Mouse (Mus musculus) large intestine, adult 2 months (tissue): ENCODE results near the gene Arrdc2. TPM values are rescaled to one million over a fixed set of nuclear protein-coding genes. Genes with fewer than 3 reads are reported as not detected.

ENCODE experiments used
- DNase-seq: peaks from one replicate; pipeline ENCODE4 v3.0.0-alpha.2; 2012; ENCODE audit warnings: low read depth, low spot score
- WGBS: fragments of 180-500 bp; shearing (Covaris S2); methylation state at CpG from one replicate; pipeline ENCODE4 v1.1.7; 2018; 5-methylcytosine and 5-hydroxymethylcytosine counted together
- polyA plus RNA-seq: library from polyadenylated mRNA; depleted of rRNA; stranded (reverse); fragments of >200 nt; gene quantifications from 2 replicates; pipeline ENCODE4 v1.2.3, GENCODE M21; 2012

Arrdc2 gene
- polyA plus RNA-seq, 1 experiment: 22.2 TPM

DNA sequence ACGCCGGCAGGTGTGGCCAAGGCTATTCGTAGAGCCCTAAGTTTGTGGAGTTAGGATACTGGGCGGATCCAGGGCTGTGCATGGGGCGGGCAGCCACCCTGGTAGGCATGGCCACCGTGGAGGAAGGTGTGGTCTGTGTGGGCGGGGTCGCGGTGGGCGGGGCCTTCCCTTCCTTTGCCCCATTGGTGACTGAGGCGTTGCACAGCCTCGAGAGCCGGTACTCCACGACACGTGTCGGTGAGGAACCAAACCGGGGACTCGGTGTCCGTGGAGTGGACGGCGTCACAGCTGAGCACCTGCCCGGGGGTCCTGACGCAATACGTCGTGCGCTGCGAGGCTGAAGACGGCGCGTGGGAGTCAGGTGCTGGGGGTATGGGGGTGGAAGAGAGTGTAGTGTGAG, 22.8 kb downstream of the Arrdc2 start:
- DNase-seq: no peak
- WGBS: 10% methylated on average over 30 of the region's 30 CpGs

DNA sequence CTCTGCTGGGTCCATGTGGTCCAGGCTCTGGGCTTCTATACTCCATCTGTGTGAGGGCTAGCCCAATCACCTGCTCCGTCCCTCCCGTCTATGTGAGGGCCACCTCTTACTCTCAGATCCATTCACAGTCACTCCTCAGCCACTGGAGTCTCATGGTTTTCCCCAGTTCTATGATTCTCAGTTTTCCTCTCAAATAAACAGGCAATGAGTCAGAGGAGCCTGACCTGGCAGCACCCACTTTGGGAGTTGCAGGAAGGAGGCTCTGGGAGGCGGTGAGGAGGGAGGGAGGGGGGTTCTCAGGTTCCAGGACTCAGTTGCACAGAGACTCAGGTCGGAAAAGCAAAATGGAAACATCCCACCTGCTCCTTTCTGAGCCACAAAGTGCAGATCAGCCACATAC, 26.6 kb downstream of the Arrdc2 start:
- 49% methylated on average over 4 of the region's 4 CpGs for WGBS

DNA sequence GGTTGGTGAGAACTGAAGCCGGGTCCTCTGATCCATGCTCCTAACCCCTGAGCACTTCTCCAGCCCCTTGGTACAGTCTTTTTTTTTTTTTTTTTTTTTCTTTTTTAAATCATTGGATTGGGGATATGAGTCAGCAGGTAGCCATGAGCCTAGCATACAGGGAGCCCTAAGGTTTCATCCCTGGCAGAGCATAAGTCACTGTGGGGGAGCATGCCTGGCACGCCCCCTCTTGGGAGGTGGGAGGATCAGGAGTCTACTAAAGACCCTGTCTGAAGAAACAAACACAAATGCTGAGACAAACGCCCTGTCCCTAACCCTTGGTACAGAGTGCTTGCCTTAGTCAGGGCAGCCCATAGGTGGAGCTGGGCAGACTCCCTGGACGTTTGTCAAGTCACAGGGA, 27.5 kb downstream of the Arrdc2 start:
- WGBS: 55% methylated on average over 4 of the region's 4 CpGs

More for the DNA sequence above, 26.6 kb downstream of the Arrdc2 start:
- DNase-seq: no peak

GRCm38 (mm10) chr8:70810962-70811680, 28.4 kb downstream of the Arrdc2 start:
- WGBS: 61% methylated on average over 20 of the region's 20 CpGs
- DNase-seq: no peak

More for the DNA sequence above, 27.5 kb downstream of the Arrdc2 start:
- no peak for DNase-seq

GRCm38 (mm10) chr8:70808955-70809701, 30.4 kb downstream of the Arrdc2 start:
- DNase-seq: no peak
- 78% methylated on average over 8 of the region's 8 CpGs for WGBS

DNA sequence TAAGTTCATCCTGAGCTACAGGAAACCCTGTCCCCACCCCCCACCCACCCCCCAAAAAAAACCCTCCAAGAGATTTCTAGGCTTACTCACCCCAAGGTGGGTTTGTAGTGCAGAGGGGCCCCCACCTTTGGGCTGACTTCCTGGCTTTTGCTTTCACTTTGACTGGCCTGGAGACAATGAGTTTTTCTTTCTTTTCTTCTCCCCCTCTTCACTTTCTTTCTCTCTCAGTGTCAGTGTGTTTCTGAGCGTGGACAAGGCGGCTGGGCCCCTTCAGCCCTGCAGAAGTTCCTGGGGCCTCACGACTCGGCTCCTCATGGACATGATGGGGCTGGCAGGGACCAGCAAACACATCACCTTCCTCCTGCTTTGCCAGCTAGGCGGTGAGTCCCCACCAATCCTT, 31.3 kb downstream of the Arrdc2 start, which contains the start of gene Il12rb1:
Gene Il12rb1 (plus strand): TSS at position 211 of the 400 bp plus-strand sequence.
- WGBS: 77% methylated on average over 5 of the region's 5 CpGs
- no peak for DNase-seq

GRCm38 (mm10) chr8:70807304-70807703, 32.2 kb downstream of the Arrdc2 start:
- DNase-seq: no peak
- 56% methylated on average over 1 of the region's 1 CpGs for WGBS

GRCm38 (mm10) chr8:70806541-70806940, 33.0 kb downstream of the Arrdc2 start:
- WGBS: 75% methylated on average over 4 of the region's 4 CpGs
- no peak for DNase-seq

- DNase-seq: no peak
- 1% methylated on average over 45 of the region's 45 CpGs for WGBS
These were observed 34.9 kb downstream of the Arrdc2 start, which contains the start of gene Mast3 for GRCm38 (mm10) chr8:70804481-70805206. Gene Mast3 (minus strand): TSS chr8:70805054.

GRCm38 (mm10) chr8:70803761-70804480, 35.6 kb downstream of the Arrdc2 start:
- DNase-seq: no peak
- 2% methylated on average over 47 of the region's 47 CpGs for WGBS

DNA sequence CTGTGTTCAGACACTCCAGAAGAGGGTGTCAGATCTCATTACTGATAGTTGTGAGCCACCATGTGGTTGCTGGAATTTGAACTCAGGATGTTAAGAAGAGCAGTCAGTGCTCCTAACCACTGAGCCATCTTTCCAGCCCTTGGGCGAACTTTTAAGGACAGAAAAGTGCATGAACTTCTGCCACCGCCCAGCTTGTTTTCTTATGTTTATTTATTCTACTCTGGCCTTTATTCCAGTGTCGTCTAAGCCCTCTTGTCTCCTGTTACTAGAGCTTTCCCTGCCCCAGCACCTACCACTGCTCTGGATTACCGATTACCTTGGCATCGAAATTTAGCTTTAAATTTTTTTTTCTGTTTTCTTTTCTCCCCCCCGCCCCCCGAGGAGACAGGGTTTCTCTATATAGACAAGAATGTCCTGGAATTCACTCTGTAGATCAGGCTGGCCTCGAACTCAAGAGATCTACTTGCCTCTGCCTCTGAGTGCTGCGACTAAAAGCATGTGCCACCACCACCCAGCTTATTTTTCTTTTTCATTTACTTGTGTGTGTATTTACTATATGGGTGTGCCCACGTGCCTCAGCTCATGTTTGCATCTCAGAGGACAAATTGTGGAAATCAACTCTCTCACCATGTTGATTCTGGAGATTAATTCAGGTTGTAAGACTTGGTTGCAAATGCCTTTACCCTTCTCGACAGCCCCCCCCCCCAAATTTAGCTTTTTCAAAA, 36.6 kb downstream of the Arrdc2 start:
- 42% methylated on average over 11 of the region's 11 CpGs for WGBS
- no peak for DNase-seq

- 74% methylated on average over 1 of the region's 1 CpGs for WGBS
- DNase-seq: no peak
These were observed 37.7 kb downstream of the Arrdc2 start for GRCm38 (mm10) chr8:70801830-70802229.

GRCm38 (mm10) chr8:70801156-70801555, 38.4 kb downstream of the Arrdc2 start:
- WGBS: 42% methylated on average over 15 of the region's 15 CpGs
- no peak for DNase-seq

- DNase-seq: no peak
- WGBS: 69% methylated on average over 10 of the region's 10 CpGs
These were observed 38.9 kb downstream of the Arrdc2 start for GRCm38 (mm10) chr8:70800648-70801047.

GRCm38 (mm10) chr8:70798281-70798680, 41.2 kb downstream of the Arrdc2 start:
- no peak for DNase-seq
- WGBS: 9% methylated on average over 15 of the region's 15 CpGs

DNA sequence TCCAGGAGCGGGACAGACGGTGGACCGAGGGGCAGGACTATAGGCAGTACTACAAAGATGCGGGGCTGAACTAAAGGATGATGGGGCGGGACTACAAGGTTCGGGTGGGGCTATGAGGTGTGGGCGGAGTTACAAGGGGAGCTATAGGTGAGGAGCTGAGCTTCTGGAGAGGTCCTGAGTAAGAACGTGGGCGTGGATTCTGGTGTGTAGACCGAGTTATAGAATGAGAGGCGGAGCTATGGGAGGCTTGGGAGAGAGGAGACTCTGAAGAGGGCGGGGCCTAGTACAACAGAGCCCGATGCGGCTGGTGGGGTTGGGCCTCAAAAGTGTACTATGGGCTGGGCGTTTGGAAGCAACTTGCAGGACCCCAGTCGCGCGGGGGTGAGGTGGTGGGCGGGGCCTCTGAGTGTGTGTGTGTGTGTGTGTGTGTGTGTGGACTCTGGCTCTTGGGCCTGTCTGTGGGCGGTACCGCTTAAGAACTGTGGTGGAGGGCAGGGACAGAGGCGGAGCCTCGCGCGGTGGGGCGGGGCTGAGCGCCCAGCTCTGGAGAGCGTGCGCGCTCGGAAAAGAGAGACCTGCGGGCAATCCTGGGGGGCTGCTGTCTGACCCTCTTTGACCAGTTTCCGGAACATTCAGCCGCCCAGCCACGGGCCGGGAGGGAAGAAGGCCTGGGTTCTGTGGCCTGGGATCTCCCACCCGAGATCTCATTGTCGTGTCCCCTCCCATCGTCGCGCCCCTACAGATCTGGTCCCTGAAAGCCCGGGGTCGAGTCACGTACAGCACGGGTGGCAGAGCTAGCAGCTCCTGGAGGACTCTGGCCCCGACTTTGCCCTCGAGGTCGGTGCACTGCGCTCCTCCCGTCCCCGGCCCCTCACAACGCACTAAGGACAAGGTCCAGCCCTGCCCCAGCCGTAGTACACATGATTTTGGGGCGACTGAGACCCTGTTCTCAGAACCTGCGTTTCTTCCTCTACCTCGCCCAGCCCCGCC, 42.1 kb downstream of the Arrdc2 start:
- under 1% methylated on average over 56 of the region's 57 CpGs for WGBS
- peak; percentile 92 for DNase-seq

DNA sequence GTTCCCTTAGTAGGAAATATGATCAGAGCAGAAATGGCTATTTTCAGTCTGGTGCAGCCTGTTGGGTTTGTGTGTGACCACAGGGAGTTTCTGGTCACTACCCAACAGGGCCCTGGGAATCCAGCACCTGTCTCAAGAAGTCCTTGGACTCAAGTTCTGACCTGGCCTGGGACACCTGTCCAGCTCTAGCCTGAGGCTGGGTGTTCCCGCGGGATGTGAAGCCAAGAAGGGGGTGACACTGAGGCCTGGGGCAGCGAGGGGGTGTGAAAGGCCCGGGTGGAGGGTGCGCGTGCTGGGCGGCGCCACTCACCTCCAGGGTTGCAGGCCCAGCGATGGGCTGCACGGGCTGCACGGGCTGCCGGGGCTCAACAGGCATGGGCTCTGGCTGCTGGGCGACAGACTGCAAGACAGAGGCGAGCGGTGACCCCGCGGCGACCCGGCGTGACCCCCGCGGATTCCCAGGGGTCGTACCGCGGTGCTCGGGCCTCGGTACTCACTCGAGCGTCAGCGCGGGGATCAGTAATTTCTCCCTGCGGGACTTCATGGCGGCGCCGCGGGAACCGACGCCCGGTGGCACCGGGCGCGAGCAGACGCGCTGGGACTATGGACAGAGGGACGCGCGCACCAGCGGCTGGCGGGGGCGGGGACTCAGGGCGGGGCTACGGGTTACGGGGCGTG, 43.0 kb downstream of the Arrdc2 start:
- WGBS: 3% methylated on average over 54 of the region's 54 CpGs
- DNase-seq: no peak
